Mouse (Mus musculus) liver, adult 2 months (tissue): ENCODE measurements at regions not wholly inside any gene's neighbourhood (a gene's known extent, or its start where the extent isn't known, plus 50 kb on each side); places are given as distances from the start of the nearest gene placed in this dataset.
A peak's percentile ranks its signal among the peaks of the same experiment; 100 is the strongest.

Experiments
- DNase-seq: peaks from one replicate; pipeline ENCODE4 v3.0.0-alpha.2; 2011; ENCODE audit warnings: low read depth, low spot score; ENCODE audit errors: extremely low read depth
- H3K27ac ChIP-seq: fragments of 200-500 bp; replicated peaks from 2 replicates; pipeline ENCODE4 v1.5.1; 2012; ENCODE audit warnings: low read depth, mild to moderate bottlenecking, control low read depth, inconsistent platforms, low read length; ENCODE audit not compliant: insufficient read depth
- H3K27me3 ChIP-seq: fragments of 200-500 bp; 2 replicates; pipeline ENCODE4 v1.6.1; 2012; ENCODE audit warnings: mild to moderate bottlenecking, moderate library complexity, low read length, inconsistent platforms; ENCODE audit not compliant: control insufficient read depth, insufficient read depth
- H3K36me3 ChIP-seq: fragments of 200-500 bp; 2 replicates; pipeline ENCODE4 v1.6.1; 2012; ENCODE audit warnings: low read length, inconsistent platforms; ENCODE audit not compliant: control insufficient read depth, insufficient read depth
- H3K4me1 ChIP-seq: fragments of 200-500 bp; 2 replicates; pipeline ENCODE4 v1.6.1; 2011; ENCODE audit warnings: low read length; ENCODE audit not compliant: control insufficient read depth, insufficient read depth
- H3K4me3 ChIP-seq: fragments of 200-500 bp; 2 replicates; pipeline ENCODE4 v1.5.1; 2011; ENCODE audit warnings: low read depth, mild to moderate bottlenecking, control low read depth, low read length, moderate library complexity; ENCODE audit not compliant: insufficient read depth
- H3K79me2 ChIP-seq: fragments of 200-500 bp; 2 replicates; pipeline ENCODE4 v1.6.1; 2012; ENCODE audit warnings: inconsistent platforms, mild to moderate bottlenecking, low read length, moderate library complexity; ENCODE audit not compliant: control insufficient read depth, insufficient read depth
- H3K9ac ChIP-seq: fragments of 200-500 bp; 2 replicates; pipeline ENCODE4 v1.6.1; 2012; ENCODE audit warnings: low read depth, mild to moderate bottlenecking, control low read depth, inconsistent platforms, low read length
- CTCF ChIP-seq: fragments of 200-500 bp; IDR thresholded peaks from 2 replicates; pipeline ENCODE4 v1.5.1; 2011; ENCODE audit warnings: low read depth, low read length, control low read depth
- POLR2A ChIP-seq: fragments of 200-500 bp; IDR thresholded peaks from 2 replicates; pipeline ENCODE4 v1.6.1; 2011; ENCODE audit warnings: low read length, control low read depth; ENCODE audit not compliant: insufficient read depth; ENCODE audit errors: extremely low read depth
- WGBS: fragments of 180-500 bp; shearing (Covaris S2); methylation state at CpG from one replicate; pipeline ENCODE4 v1.1.7; 2018; 5-methylcytosine and 5-hydroxymethylcytosine counted together

DNA sequence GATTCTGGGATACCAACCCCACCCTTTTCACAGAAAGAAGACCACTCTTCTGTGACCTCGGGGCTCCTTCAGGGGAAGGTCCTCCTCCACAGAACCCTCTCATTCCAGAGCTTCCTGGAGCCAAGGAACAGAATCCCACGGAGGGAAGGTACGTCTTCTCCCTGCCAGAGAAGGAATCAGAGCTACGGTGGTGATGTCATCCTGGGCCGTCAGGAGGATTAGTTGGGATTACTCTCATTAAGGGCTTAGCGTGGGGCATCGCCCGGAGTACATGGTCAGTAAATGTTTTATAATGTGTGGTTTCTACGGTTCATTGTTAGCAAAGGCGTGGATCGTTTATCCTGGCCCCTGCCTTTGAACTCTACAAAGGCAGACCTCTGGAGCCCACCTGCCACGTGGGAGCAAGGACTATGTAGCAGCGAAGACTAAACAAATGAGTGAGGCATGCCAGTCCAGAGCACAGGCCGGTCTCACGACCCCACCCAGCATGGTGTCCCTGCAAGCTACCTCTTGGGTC, 221.1 kb downstream of the Uaca start:
- Histone ChIP-seq H3K27ac (no peak overlapping the region), H3K27me3 (0 out of 2 replicates have a peak, but pooled peaks cover 3% of the 10 kb centered on the region), H3K4me3 (no peak overlapping the region), H3K79me2 (no peaks in the 10 kb centered on the region), H3K4me1 (no peaks in the 10 kb centered on the region), H3K9ac (no peak overlapping the region), H3K36me3 (no peaks in the 10 kb centered on the region)
- WGBS = 65% methylated on average over 15 of the region's 15 CpGs
- no peak for DNase-seq
- no peak for TF ChIP-seq POLR2A
- no peak for TF ChIP-seq CTCF

DNA sequence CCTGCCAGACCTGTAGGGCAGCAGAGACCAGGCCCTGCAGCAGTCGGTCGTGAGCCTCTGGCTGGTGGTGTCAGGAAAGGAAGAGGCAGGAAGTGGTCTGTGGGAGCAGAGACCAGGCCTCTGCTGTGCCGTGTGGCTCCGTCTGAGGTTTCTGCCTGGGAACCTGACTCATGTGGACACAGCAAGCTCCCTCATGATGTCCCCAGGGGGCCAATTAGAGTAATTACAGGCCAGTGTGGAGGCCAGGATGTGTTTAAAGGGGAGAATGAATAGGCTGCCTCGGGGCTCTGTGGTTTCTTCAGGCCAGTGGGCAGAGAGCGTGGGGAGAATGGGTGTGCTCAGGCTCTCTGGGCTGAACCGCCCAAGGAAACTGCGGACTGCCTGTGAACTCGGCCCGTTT, 222.3 kb downstream of the Uaca start:
- WGBS = 79% methylated on average over 10 of the region's 10 CpGs

DNA sequence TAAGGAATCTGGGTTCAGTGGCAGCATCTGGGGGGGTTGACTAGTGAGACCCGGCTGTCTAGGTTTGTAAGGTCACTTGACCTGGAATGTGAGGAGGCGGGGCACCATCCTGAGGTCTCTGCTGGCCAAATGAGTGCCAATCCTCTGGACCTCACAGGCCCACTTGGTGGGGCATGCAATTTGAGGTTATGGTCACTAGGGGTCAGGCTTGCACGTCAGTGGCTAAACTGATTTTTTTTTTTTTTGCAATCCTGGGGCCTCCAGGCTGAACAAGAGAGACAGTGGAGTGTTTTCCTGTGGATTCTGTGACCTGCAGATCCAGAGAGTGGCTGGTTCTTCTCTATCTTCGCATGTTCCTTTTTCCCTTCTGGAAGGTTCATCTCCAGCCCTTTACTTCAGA, 225.6 kb downstream of the Uaca start:
- 74% methylated on average over 4 of the region's 4 CpGs for WGBS
- peaks cover 5% of the 10 kb centered on the region for H3K4me1 ChIP-seq
- no peak overlapping the region for H3K9ac ChIP-seq
- no peak for TF ChIP-seq POLR2A
- TF ChIP-seq CTCF = peak; percentile 77
- no peak overlapping the region for H3K27ac ChIP-seq
- 0 out of 2 replicates have a peak, but pooled peaks cover 2% of the 10 kb centered on the region for H3K27me3 ChIP-seq
- no peak for DNase-seq
- no peak overlapping the region for H3K4me3 ChIP-seq
- no peaks in the 10 kb centered on the region for H3K36me3 ChIP-seq
- no peaks in the 10 kb centered on the region for H3K79me2 ChIP-seq

More for the DNA sequence above, 222.3 kb downstream of the Uaca start:
- Histone ChIP-seq H3K27me3 (0 out of 2 replicates have a peak, but pooled peaks cover 3% of the 10 kb centered on the region), H3K36me3 (no peaks in the 10 kb centered on the region), H3K9ac (no peak overlapping the region), H3K4me1 (no peaks in the 10 kb centered on the region), H3K79me2 (no peaks in the 10 kb centered on the region), H3K27ac (no peak overlapping the region), H3K4me3 (no peak overlapping the region)
- no peak for DNase-seq
- TF ChIP-seq CTCF (no peak), POLR2A (no peak)

DNA sequence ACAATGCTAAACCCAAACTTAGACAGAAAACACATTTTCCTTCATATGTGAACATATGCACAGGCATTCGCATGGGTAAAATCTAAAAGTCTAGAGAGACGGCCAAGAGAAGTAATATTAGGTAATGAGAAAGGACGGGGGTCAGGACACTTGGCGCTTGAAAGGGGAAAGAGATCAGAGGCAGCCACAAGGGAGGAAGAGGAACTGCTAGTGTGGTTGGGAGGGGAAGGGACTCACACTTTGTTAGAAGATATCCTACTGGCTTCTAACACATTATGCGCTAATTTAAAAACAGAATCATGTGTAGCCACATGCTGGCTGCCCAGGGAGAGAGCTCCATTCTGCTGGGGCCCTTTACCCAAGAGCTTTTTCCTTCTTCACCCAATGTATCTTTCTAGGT, 227.5 kb downstream of the Uaca start:
- no peaks in the 10 kb centered on the region for H3K27me3 ChIP-seq
- no peaks in the 10 kb centered on the region for H3K79me2 ChIP-seq
- H3K4me3 ChIP-seq = no peak overlapping the region
- no peak overlapping the region for H3K27ac ChIP-seq
- no peaks in the 10 kb centered on the region for H3K36me3 ChIP-seq
- DNase-seq = peak; percentile 56
- peaks cover 5% of the 10 kb centered on the region for H3K4me1 ChIP-seq
- TF ChIP-seq CTCF (no peak), POLR2A (no peak)
- no peak overlapping the region for H3K9ac ChIP-seq
- 58% methylated on average over 5 of the region's 5 CpGs for WGBS

DNA sequence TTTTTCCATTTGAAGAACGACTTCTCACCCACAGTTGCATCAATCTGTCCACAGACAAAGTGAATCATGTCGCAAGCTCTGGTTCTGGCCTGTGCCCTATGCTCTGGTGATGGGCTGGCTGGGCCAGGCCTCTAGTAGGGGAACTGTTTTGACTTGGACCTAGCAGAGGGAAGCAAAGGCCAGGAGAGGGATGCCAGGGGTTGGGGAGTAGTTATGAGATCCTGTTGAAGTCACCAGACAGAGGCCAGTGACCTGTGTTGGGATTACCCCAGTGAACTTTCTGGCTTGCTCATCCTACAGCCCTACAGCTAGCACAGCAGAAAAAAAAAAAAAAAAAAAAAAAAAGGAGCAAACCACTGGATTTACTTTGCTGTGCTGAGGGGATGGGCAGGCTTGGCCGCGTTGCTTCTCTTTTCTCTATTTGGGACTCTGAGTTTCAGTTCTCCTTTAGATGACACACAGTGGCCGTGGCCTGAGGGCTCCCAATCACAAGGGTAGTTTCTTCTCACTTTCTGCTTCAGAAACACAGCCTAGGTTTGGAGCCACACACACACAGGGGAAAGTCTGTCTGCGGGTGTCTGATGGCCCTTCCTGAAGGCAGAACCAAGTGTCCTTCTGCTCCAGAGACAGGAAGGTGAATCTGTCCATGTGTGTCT, 228.2 kb downstream of the Uaca start:
- no peaks in the 10 kb centered on the region for H3K27me3 ChIP-seq
- no peak overlapping the region for H3K9ac ChIP-seq
- no peaks in the 10 kb centered on the region for H3K36me3 ChIP-seq
- no peaks in the 10 kb centered on the region for H3K79me2 ChIP-seq
- no peak overlapping the region for H3K4me3 ChIP-seq
- no peak overlapping the region for H3K27ac ChIP-seq
- peak; percentile 100 for DNase-seq
- H3K4me1 ChIP-seq = peaks cover 5% of the 10 kb centered on the region
- TF ChIP-seq CTCF (no peak), POLR2A (no peak)
- WGBS = 23% methylated on average over 6 of the region's 6 CpGs

DNA sequence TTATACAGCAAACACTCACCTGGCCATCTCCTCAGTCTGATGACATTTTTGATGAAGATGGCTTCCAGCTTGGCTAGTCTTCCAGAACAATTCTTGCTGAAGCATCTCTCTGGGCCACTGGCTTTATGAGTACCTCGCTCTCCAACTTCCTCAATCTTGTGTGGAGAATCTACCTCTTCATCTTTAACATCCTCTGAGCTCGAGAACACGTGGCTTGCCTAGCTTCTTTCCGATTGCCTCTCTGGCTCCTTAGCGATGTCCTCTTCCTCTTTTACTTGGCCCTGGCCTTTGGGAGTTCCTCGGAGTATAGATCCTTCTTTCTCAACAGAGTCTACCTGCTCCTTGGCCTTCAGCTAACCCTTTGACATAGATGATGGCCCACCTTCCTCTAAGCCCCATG, 231.0 kb downstream of the Uaca start:
- no peaks in the 10 kb centered on the region for H3K79me2 ChIP-seq
- H3K36me3 ChIP-seq = no peaks in the 10 kb centered on the region
- no peak for TF ChIP-seq CTCF
- WGBS = 82% methylated on average over 6 of the region's 6 CpGs
- H3K4me1 ChIP-seq = peaks cover 5% of the 10 kb centered on the region
- DNase-seq = no peak
- H3K9ac ChIP-seq = no peak overlapping the region
- no peak overlapping the region for H3K4me3 ChIP-seq
- H3K27ac ChIP-seq = no peak overlapping the region
- no peaks in the 10 kb centered on the region for H3K27me3 ChIP-seq
